23 mouse cellular contexts compared by ENCODE assay signal in genomic region chr11:116687897-116688296, GRCm38 (mm10). TPM values are rescaled to one million over a fixed set of nuclear protein-coding genes. Genes with fewer than 3 reads are reported as not detected.
DNase-seq lines count a peak whose midpoint lies in the region; ATAC-seq lines count a peak whose summit lies in the region.
"Had no signal": no experiment of that assay in that cellular context is flagged by ENCODE, and none has a peak within 500 bp of the region (broad histone marks: within the 10 kb centered on the region; RNA-seq: fewer than 3 reads in every experiment).

No protein-coding gene starts in this region.

- H3K27ac ChIP-seq in hindbrain, embryonic 11.5 days (ENCODE audit: low read depth, low read length) = 0 out of 2 replicates have a peak overlapping the region, but pooled peaks have one; percentile 36
- no peak overlapping the region for H3K27ac ChIP-seq in hindbrain, embryonic 13.5 days
- 0 out of 2 replicates have a peak overlapping the region, but pooled peaks have one; percentile 18 for H3K27ac ChIP-seq in embryonic facial prominence, embryonic 12.5 days
- H3K27ac ChIP-seq in heart, embryonic 10.5 days = no peak overlapping the region
- H3K27ac ChIP-seq: stomach, embryonic 15.5 days had no signal

- no peaks in the 10 kb centered on the region for H3K27me3 ChIP-seq in hindbrain, embryonic 11.5 days (ENCODE audit: control insufficient read depth, insufficient read depth, low read length)
- H3K27me3 ChIP-seq in hindbrain, embryonic 13.5 days = peaks cover 4% of the 10 kb centered on the region; the same call in 1 of the 2 replicates
- H3K27me3 ChIP-seq in embryonic facial prominence, embryonic 12.5 days = 0 out of 2 replicates have a peak, but pooled peaks cover 4% of the 10 kb centered on the region
- peaks cover 4% of the 10 kb centered on the region; the same call in 1 of the 2 replicates for H3K27me3 ChIP-seq in heart, embryonic 10.5 days (ENCODE audit: insufficient read depth, poor library complexity, severe bottlenecking)
- H3K27me3 ChIP-seq: stomach, embryonic 15.5 days had no signal

- H3K9ac ChIP-seq in hindbrain, embryonic 11.5 days (ENCODE audit: low read depth, low read length) = no peak overlapping the region
- H3K9ac ChIP-seq in hindbrain, embryonic 13.5 days = no peak overlapping the region
- no peak overlapping the region for H3K9ac ChIP-seq in embryonic facial prominence, embryonic 12.5 days
- H3K9ac ChIP-seq: stomach, embryonic 15.5 days had no signal

- ATAC-seq in hindbrain, embryonic 11.5 days (ENCODE audit: low FRiP score) = no peak
- no peak for ATAC-seq in hindbrain, embryonic 13.5 days (ENCODE audit: low FRiP score)
- ATAC-seq in embryonic facial prominence, embryonic 12.5 days (ENCODE audit: insufficient number of reproducible peaks, insufficient read depth, low FRiP score, low TSS enrichment) = no peak
- ATAC-seq: forebrain, embryonic 14.5 days; midbrain, embryonic 16.5 days had no signal

- H3K9me3 ChIP-seq in hindbrain, embryonic 11.5 days (ENCODE audit: control insufficient read depth, low read length) = no peaks in the 10 kb centered on the region
- H3K9me3 ChIP-seq in hindbrain, embryonic 13.5 days = no peaks in the 10 kb centered on the region
- no peaks in the 10 kb centered on the region for H3K9me3 ChIP-seq in embryonic facial prominence, embryonic 12.5 days
- no peaks in the 10 kb centered on the region for H3K9me3 ChIP-seq in heart, embryonic 10.5 days
- H3K9me3 ChIP-seq: stomach, embryonic 15.5 days had no signal

- H3K4me2 ChIP-seq in hindbrain, embryonic 11.5 days (replicated peaks; ENCODE audit: low read depth, low read length) = no peak overlapping the region
- H3K4me2 ChIP-seq in hindbrain, embryonic 13.5 days = no peak overlapping the region
- no peak overlapping the region for H3K4me2 ChIP-seq in embryonic facial prominence, embryonic 12.5 days (replicated peaks)
- H3K4me2 ChIP-seq: heart, embryonic 11.5 days; liver, embryonic 11.5 days; stomach, embryonic 15.5 days had no signal

- no peaks in the 10 kb centered on the region for H3K4me1 ChIP-seq in hindbrain, embryonic 11.5 days (replicated peaks; ENCODE audit: control insufficient read depth, insufficient read depth, low read length)
- H3K4me1 ChIP-seq in hindbrain, embryonic 13.5 days (replicated peaks) = no peaks in the 10 kb centered on the region
- H3K4me1 ChIP-seq in embryonic facial prominence, embryonic 12.5 days = no peaks in the 10 kb centered on the region
- 0 out of 2 replicates have a peak, but pooled peaks cover 2% of the 10 kb centered on the region for H3K4me1 ChIP-seq in heart, embryonic 10.5 days
- H3K4me1 ChIP-seq: stomach, embryonic 15.5 days had no signal

- H3K36me3 ChIP-seq in hindbrain, embryonic 11.5 days (ENCODE audit: control insufficient read depth, insufficient read depth, low read length) = no peaks in the 10 kb centered on the region
- peaks cover 9% of the 10 kb centered on the region; the same call in 1 of the 2 replicates for H3K36me3 ChIP-seq in hindbrain, embryonic 13.5 days
- H3K36me3 ChIP-seq in embryonic facial prominence, embryonic 12.5 days = peaks cover 16% of the 10 kb centered on the region; the same call in 1 of the 2 replicates
- peaks cover 13% of the 10 kb centered on the region for H3K36me3 ChIP-seq in heart, embryonic 10.5 days

- 76% methylated on average over 8 of the region's 8 CpGs for WGBS in hindbrain, embryonic 11.5 days
- 85% methylated on average over 8 of the region's 8 CpGs for WGBS in hindbrain, embryonic 13.5 days
- 40% methylated on average over 8 of the region's 8 CpGs for WGBS in embryonic facial prominence, embryonic 12.5 days
- 68% methylated on average over 8 of the region's 8 CpGs for WGBS in heart, embryonic 10.5 days

- DNase-seq in hindbrain, embryonic 11.5 days (ENCODE audit: low spot score) = no peak
- peak; percentile 23 to 31 for DNase-seq in CD8-positive naive resting alpha-beta T cell, adult 2 months (ENCODE audit: low read depth in 2 of 2, low spot score in 2 of 2)
- peak; percentile 42 for DNase-seq in thymus, postnatal 14 days
- DNase-seq in gastrocnemius, postnatal 25 days = no peak
- no peak for DNase-seq in heart, embryonic 10.5 days (ENCODE audit: low spot score)
- no peak for DNase-seq in right cerebral cortex, postnatal 4 days
- DNase-seq: adrenal gland, postnatal 25 days; cerebellum, adult 11-12 months; cerebellum, postnatal 36 days; heart, postnatal 14 days; kidney, adult 2 months; left cerebral cortex, postnatal 4 days; lung, adult 18-20 months; lung, postnatal 36 days; right cerebral cortex, postnatal 14 days had no signal

- H3K4me3 ChIP-seq in hindbrain, embryonic 11.5 days (ENCODE audit: low read depth, low read length) = no peak overlapping the region
- H3K4me3 ChIP-seq in hindbrain, embryonic 13.5 days = no peak overlapping the region
- H3K4me3 ChIP-seq in embryonic facial prominence, embryonic 12.5 days = no peak overlapping the region
- no peak overlapping the region for H3K4me3 ChIP-seq in heart, embryonic 10.5 days
- H3K4me3 ChIP-seq: stomach, embryonic 15.5 days had no signal

RNA-seq across cellular contexts. Expression of gene Cygb, which starts 33.8 kb away (rescaled TPM):
- polyA plus RNA-seq in hindbrain, embryonic 11.5 days (2014; fragmentation: Nextera tagmentation; extraction: Ambion mirVana) = 2.4 and 2.8 TPM in 2 replicates
- 16.4 and 18.1 TPM in 2 replicates for polyA plus RNA-seq in hindbrain, embryonic 13.5 days (2015; fragmentation: Nextera tagmentation; extraction: Ambion mirVana)
- 6.4 and 7.1 TPM in 2 replicates for polyA plus RNA-seq in embryonic facial prominence, embryonic 12.5 days (2016; fragmentation: Nextera tagmentation; extraction: Ambion mirVana)
- 10 to 100 TPM in 1 of 2 experiments, 1 to 10 TPM in 1; 7.5 to 14.7 TPM for total RNA-seq in gastrocnemius, postnatal 25 days (2021)
- 1.0 and 2.8 TPM in 2 replicates for polyA plus RNA-seq in heart, embryonic 10.5 days (2016; fragmentation: Nextera tagmentation; extraction: Ambion mirVana)

RNA-seq across cellular contexts. Expression of gene Prcd, which starts 34.6 kb away (rescaled TPM):
- polyA plus RNA-seq in hindbrain, embryonic 11.5 days (2014; fragmentation: Nextera tagmentation; extraction: Ambion mirVana) = 0.32 and 0.43 TPM in 2 replicates
- 1.2 and 1.4 TPM in 2 replicates for polyA plus RNA-seq in hindbrain, embryonic 13.5 days (2015; fragmentation: Nextera tagmentation; extraction: Ambion mirVana)
- 0.59 and 0.86 TPM in 2 replicates for polyA plus RNA-seq in embryonic facial prominence, embryonic 12.5 days (2016; fragmentation: Nextera tagmentation; extraction: Ambion mirVana)
- total RNA-seq in gastrocnemius, postnatal 25 days (2021) = under 1 TPM in 1 of 2 experiments, not detected in 1; 0.35 TPM
- polyA plus RNA-seq in heart, embryonic 10.5 days (2016; fragmentation: Nextera tagmentation; extraction: Ambion mirVana) = 0.60 and 0.78 TPM in 2 replicates
- total RNA-seq: neutrophil, adult 5-6 weeks had no signal

Comparison
In these comparisons a context has a peak if more than half of its experiments do, and no peak if none do; other contexts are left out.
1. H3K27ac ChIP-seq: peak in hindbrain, embryonic 11.5 days (single experiment) and embryonic facial prominence, embryonic 12.5 days (single experiment); none in hindbrain, embryonic 13.5 days (single experiment) and heart, embryonic 10.5 days (single experiment).
2. DNase-seq: peak in CD8-positive naive resting alpha-beta T cell, adult 2 months (2 of 2) and thymus, postnatal 14 days (single experiment); none in hindbrain, embryonic 11.5 days (single experiment), gastrocnemius, postnatal 25 days (single experiment), heart, embryonic 10.5 days (single experiment) and right cerebral cortex, postnatal 4 days (single experiment).